Mouse (Mus musculus): Measurements from ENCODE around the gene Hist1h2bn. TPM values are rescaled to one million over a fixed set of nuclear protein-coding genes. Genes with fewer than 3 reads are reported as not detected.
"Not testable (repeated sequence)": the region's sequence is repeated elsewhere in the genome, so short reads cannot be mapped to it uniquely, and the experiment has no call there.

The Hist1h2bn gene
- total and polyA plus RNA-seq, 2 experiments from 2014 or later = 249 TPM; not detected in 1

DNA sequence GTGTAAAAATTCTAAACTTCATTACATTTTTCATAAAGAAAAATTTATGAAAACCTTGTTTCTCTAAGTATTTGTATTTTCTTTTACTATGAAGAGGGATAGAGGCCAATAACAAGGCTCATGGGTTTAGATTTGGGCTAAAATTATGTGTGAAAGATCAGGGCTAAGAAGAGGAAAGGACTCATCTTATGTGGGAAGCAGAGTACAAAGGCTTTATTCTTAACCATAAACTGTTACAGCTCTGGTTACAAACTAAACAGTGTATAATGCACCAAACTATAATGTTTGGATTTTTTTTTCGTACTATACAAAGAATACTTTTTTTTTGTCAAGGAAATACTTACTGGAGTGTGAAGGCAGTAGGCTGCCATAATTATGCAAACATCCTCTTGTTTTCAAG lies 1.8 kb downstream of the Hist1h2bn start:
- Histone ChIP-seq H3K27me3 (ENCODE audit: insufficient read depth, low read length) (no peaks in the 10 kb centered on the region), H3K27ac (ENCODE audit: low read depth, low read length) (no peak overlapping the region), H3K36me3 (ENCODE audit: insufficient read depth) (no peaks in the 10 kb centered on the region), H3K4me3 (ENCODE audit: low read depth, low read length) (no peak overlapping the region), H3K9ac (no peak overlapping the region), H3K9me3 (ENCODE audit: low read length) (no peaks in the 10 kb centered on the region), H3K4me2 (ENCODE audit: low read depth) (no peak overlapping the region), H3K4me1 (ENCODE audit: insufficient read depth) (peaks cover 6% of the 10 kb centered on the region; the same call in 1 of the 2 replicates)
- no peak for ATAC-seq
- 54% methylated on average over 1 of the region's 1 CpGs for WGBS
- no peak for TF ChIP-seq CTCF (IDR thresholded peaks at IDR 0.05; ENCODE audit: low read depth)
- no peak for DNase-seq

DNA sequence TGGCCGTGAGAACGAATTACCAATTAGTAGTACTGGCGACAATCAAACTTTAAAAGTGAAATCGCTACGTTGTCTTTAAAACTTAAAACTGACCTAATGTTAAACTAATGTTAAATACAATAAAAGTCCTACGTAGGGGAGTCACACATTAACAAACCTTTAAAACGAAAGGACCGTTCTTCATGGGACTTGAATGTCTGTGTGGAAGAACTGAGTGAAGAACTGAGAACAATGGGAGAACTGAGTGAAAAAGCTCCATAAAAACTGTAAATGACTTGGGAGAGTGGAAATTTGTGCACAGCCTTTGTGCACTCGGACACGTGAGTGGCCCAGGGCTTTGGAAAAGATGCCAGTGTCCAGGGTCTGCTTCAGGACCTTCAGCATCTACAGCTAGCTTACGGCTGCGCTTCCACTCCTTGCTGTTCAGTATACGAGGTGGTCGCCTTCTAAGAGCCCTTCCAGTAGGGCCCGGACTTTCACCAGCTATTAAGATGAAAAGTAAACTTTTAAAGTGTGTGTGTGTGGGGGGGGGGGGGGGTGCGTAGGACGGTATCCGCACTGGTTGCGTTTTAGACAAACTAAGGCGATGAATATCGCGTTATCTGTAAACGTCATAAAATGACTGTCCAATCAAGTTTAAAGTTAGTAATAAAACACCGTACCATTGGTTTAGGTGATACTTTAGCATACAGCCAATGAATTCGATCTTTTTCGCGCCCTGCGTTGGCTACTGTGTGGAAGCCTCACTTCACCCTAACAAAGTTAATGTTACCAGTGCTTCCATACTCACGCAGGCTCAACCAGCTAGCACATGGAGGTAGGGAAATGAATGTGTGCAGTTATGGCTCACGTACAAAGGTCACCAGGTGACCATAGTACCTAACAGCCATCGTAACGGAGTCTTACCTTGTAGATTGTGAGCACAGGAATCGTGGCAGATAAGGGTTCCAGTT lies 25.2 kb downstream of the Hist1h2bn start:
- Histone ChIP-seq H3K27me3 (ENCODE audit: insufficient read depth, low read length) (no peaks in the 10 kb centered on the region), H3K36me3 (ENCODE audit: insufficient read depth) (no peaks in the 10 kb centered on the region), H3K9ac (peak overlapping the region; percentile 51), H3K27ac (ENCODE audit: low read depth, low read length) (peak overlapping the region; percentile 57), H3K9me3 (ENCODE audit: low read length) (no peaks in the 10 kb centered on the region), H3K4me3 (ENCODE audit: low read depth, low read length) (peak overlapping the region; percentile 45), H3K4me1 (ENCODE audit: insufficient read depth) (peaks cover 22% of the 10 kb centered on the region), H3K4me2 (ENCODE audit: low read depth) (peak overlapping the region; percentile 82)
- ATAC-seq (peak; percentile 96), DNase-seq (peak; percentile 89)
- TF ChIP-seq CTCF (IDR thresholded peaks at IDR 0.05; ENCODE audit: low read depth) = no peak
- WGBS = 3% methylated on average over 33 of the region's 33 CpGs

DNA sequence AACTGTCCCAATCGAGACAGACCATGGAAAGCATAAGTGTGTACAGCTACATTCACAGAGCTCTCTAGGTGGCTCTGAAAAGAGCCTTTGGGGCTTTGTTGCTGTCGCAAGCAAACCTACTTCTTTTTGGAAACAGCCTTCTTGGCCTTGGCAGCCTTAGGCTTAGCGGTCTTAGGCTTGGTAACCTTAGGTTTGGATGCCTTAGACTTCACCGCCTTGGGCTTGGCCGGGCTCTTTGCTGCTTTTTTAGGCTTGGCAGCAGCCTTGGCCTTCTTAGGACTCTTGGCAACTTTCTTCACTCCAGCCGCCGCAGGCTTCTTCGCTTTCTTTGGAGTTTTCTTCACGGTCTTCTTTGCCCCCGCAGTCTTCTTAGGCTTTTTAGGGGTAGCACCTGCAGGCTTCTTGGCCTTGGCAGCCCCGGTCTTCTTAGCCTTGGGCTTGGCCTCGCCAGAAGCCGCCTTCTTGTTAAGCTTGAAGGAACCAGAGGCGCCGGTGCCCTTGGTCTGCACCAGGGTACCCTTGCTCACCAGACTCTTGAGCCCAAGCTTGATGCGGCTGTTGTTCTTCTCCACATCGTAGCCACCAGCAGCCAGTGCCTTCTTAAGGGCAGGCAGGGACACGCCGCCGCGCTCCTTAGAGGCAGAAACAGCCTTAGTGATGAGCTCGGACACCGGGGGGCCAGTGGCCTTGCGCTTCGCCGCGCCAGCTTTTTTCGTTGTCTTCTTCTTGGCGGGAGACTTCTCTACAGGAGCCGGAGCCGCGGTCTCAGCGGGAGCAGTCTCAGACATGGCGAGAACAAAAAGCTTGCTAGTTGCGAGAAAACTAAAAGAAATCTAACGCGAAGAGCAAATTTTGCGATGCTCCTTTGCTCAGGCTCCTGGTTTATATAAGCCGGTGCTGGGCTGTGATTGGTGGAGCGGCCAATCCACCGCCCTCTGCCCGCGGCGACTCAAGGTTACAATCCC lies 26.1 kb downstream of the Hist1h2bn start, which contains the start of gene Hist1h1b:
Gene Hist1h1b (minus strand): TSS at position 859 of the 965 bp plus-strand sequence.
- peak within 1 kb of the TSS; percentile 45 for H3K4me3 ChIP-seq (ENCODE audit: low read depth, low read length)
- H3K9me3 ChIP-seq (ENCODE audit: low read length) = no peaks in the 10 kb centered on the region
- ATAC-seq = no peak; the same call in 1 of the 2 replicates
- peak within 1 kb of the TSS; percentile 57 for H3K27ac ChIP-seq (ENCODE audit: low read depth, low read length)
- peak; percentile 58 for DNase-seq
- H3K4me2 ChIP-seq (ENCODE audit: low read depth) = peak within 1 kb of the TSS; percentile 82
- H3K27me3 ChIP-seq (ENCODE audit: insufficient read depth, low read length) = no peaks in the 10 kb centered on the region
- H3K36me3 ChIP-seq (ENCODE audit: insufficient read depth) = no peaks in the 10 kb centered on the region
- no peak for TF ChIP-seq CTCF (IDR thresholded peaks at IDR 0.05; ENCODE audit: low read depth)
- H3K9ac ChIP-seq = peak within 1 kb of the TSS; percentile 51
- peaks cover 22% of the 10 kb centered on the region for H3K4me1 ChIP-seq (ENCODE audit: insufficient read depth)
- WGBS = under 1% methylated on average over 44 of the region's 44 CpGs

DNA sequence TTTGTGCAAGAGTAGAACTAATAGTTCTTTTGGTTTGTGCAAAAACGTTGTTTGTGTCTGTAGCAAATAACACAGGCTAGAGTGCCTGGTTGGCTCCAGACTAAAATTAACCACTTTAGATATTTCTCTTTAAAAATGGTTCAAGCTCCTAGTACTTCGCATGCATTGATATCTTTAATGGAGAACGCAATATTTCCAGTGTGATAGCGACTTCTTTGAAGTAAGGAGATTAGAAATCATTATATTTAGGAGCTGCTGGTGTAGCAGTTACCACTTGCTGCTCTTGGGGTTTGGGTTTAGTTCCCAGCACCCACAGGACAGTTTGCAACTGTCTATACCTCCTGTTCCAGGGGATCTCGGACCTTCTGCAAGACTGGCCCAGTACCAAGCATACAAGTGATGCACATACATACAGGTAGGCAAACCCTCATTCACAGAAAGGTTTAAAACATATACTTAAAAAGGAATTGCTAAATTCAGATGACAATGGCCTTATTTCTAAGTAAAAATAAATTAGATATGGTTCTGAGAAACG lies 27.2 kb downstream of the Hist1h2bn start:
- no peaks in the 10 kb centered on the region for H3K27me3 ChIP-seq (ENCODE audit: insufficient read depth, low read length)
- no peaks in the 10 kb centered on the region for H3K9me3 ChIP-seq (ENCODE audit: low read length)
- no peak overlapping the region for H3K4me3 ChIP-seq (ENCODE audit: low read depth, low read length)
- whole genome bisulfite sequencing = 43% methylated on average over 6 of the region's 6 CpGs
- no peak for TF ChIP-seq CTCF (IDR thresholded peaks at IDR 0.05; ENCODE audit: low read depth)
- DNase-seq (no peak), ATAC-seq (no peak)
- no peak overlapping the region for H3K9ac ChIP-seq
- peaks cover 25% of the 10 kb centered on the region for H3K4me1 ChIP-seq (ENCODE audit: insufficient read depth)
- peak overlapping the region; percentile 82 for H3K4me2 ChIP-seq (ENCODE audit: low read depth)
- no peak overlapping the region for H3K27ac ChIP-seq (ENCODE audit: low read depth, low read length)
- H3K36me3 ChIP-seq (ENCODE audit: insufficient read depth) = no peaks in the 10 kb centered on the region

DNA sequence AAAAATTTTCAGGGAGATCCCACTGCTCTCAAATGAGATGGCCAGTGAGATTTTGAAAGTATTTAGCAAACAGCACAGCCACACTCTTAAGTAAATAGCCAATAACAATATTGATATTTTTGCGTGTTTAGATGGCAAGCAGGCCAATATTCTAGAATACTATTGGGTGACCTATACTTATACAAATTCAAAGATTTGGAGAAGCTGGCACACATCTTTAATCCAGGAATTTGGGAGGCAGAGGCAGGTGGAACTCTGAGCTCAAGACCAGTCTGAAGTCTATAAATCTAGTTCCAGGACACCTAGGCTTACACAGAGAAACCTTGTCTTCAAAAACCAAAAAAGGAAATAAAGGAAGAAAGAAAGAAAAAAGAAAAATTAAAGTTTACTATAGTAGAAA lies 27.7 kb downstream of the Hist1h2bn start:
- Histone ChIP-seq H3K9me3 (ENCODE audit: low read length) (no peaks in the 10 kb centered on the region), H3K36me3 (ENCODE audit: insufficient read depth) (no peaks in the 10 kb centered on the region), H3K27me3 (ENCODE audit: insufficient read depth, low read length) (no peaks in the 10 kb centered on the region), H3K4me1 (ENCODE audit: insufficient read depth) (peaks cover 29% of the 10 kb centered on the region), H3K27ac (ENCODE audit: low read depth, low read length) (no peak overlapping the region), H3K4me3 (ENCODE audit: low read depth, low read length) (no peak overlapping the region), H3K4me2 (ENCODE audit: low read depth) (no peak overlapping the region), H3K9ac (no peak overlapping the region)
- no peak for DNase-seq
- no peak for TF ChIP-seq CTCF (IDR thresholded peaks at IDR 0.05; ENCODE audit: low read depth)
- ATAC-seq = no peak
- WGBS = 93% methylated on average over 1 of the region's 1 CpGs

DNA sequence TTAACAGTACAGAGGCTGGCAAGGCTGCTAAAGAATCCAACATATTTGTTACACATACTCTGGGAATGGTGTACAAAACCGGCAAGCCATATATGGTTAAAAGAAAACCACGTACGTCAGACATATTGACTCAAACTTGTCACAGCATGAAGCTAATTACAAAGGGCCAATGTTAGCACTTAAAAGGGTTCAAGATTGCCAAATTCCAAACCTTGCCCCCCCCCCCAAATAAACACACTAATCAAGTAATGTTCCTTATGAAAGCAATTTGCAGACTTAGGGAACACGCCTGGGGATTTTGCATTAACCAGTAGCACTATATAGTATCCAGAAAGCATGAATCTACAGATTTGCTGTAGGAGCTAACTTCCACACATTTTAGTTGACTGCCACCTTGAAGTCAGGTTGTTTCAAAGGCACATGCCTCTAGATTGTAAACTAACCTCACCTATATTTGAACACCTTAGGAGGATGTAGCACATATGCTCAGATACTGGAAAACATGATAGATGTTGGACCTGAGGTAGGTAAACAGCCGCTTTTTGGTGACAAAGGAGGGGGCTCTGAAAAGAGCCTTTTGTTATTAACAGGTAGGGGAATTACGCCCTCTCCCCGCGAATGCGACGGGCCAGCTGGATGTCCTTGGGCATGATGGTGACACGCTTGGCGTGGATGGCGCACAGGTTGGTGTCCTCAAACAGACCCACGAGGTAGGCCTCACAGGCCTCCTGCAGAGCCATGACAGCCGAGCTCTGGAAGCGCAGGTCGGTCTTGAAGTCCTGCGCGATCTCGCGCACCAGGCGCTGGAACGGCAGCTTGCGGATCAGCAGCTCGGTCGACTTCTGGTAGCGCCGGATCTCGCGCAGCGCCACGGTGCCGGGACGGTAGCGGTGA lies 28.7 kb downstream of the Hist1h2bn start:
- Histone ChIP-seq H3K9ac (peak overlapping the region; percentile 57), H3K4me1 (ENCODE audit: insufficient read depth) (peaks cover 29% of the 10 kb centered on the region), H3K4me2 (ENCODE audit: low read depth) (peak overlapping the region; percentile 76), H3K4me3 (ENCODE audit: low read depth, low read length) (peak overlapping the region; percentile 39), H3K27ac (ENCODE audit: low read depth, low read length) (peak overlapping the region; percentile 60)
- ATAC-seq (peak; percentile 3; the same call in 1 of the 2 replicates), DNase-seq (peak; percentile 30)
- H3K36me3 ChIP-seq (ENCODE audit: insufficient read depth); H3K9me3 ChIP-seq (ENCODE audit: low read length); H3K27me3 ChIP-seq (ENCODE audit: insufficient read depth, low read length): not testable (repeated sequence)
- under 1% methylated on average over 12 of the region's 35 CpGs for WGBS
